Mouse (Mus musculus): ENCODE measurements around the gene Espl1. TPM values are rescaled to one million over a fixed set of nuclear protein-coding genes. Genes with fewer than 3 reads are reported as not detected.

Espl1 gene
- total and polyA plus RNA-seq, 2 experiments = 0.09 to 0.11 TPM

GRCm38 (mm10) chr15:102265548-102265947 is 30.5 kb upstream of the Espl1 start:
- no peak for DNase-seq (ENCODE audit: extremely low read depth, low read depth, low spot score)
- WGBS = 87% methylated on average over 5 of the region's 5 CpGs
- TF ChIP-seq CTCF (IDR thresholded peaks at IDR 0.05; ENCODE audit: low read depth, low read length) (no peak; the same call in 1 of the 2 replicates), POLR2A (IDR thresholded peaks at IDR 0.05; ENCODE audit: extremely low read depth, insufficient read depth, low read length) (no peak)
- Histone ChIP-seq H3K79me2 (ENCODE audit: control insufficient read depth, insufficient read depth, low read length) (no peaks in the 10 kb centered on the region), H3K27me3 (ENCODE audit: control insufficient read depth, insufficient read depth, low read length) (peaks cover under 1% of the 10 kb centered on the region; the same call in 1 of the 2 replicates), H3K4me3 (ENCODE audit: insufficient read depth, low read depth, low read length) (no peak overlapping the region), H3K9ac (ENCODE audit: low read depth, low read length) (no peak overlapping the region), H3K36me3 (ENCODE audit: control insufficient read depth, insufficient read depth, low read length) (no peaks in the 10 kb centered on the region), H3K4me1 (ENCODE audit: control insufficient read depth, insufficient read depth, low read length) (no peaks in the 10 kb centered on the region), H3K27ac (replicated peaks; ENCODE audit: insufficient read depth, low read depth, low read length) (no peak overlapping the region)

GRCm38 (mm10) chr15:102270274-102270960 is 25.6 kb upstream of the Espl1 start, which contains the start of gene Gm9918:
Gene Gm9918, plus strand, starts transcription at chr15:102270563.
- Histone ChIP-seq H3K4me3 (ENCODE audit: insufficient read depth, low read depth, low read length) (no peak within 1 kb of the TSS), H3K9ac (ENCODE audit: low read depth, low read length) (no peak within 1 kb of the TSS), H3K36me3 (ENCODE audit: control insufficient read depth, insufficient read depth, low read length) (no peaks in the 10 kb centered on the region), H3K27ac (replicated peaks; ENCODE audit: insufficient read depth, low read depth, low read length) (no peak within 1 kb of the TSS), H3K27me3 (ENCODE audit: control insufficient read depth, insufficient read depth, low read length) (peaks cover 4% of the 10 kb centered on the region; the same call in 1 of the 2 replicates), H3K79me2 (ENCODE audit: control insufficient read depth, insufficient read depth, low read length) (no peaks in the 10 kb centered on the region), H3K4me1 (ENCODE audit: control insufficient read depth, insufficient read depth, low read length) (no peaks in the 10 kb centered on the region)
- TF ChIP-seq POLR2A (IDR thresholded peaks at IDR 0.05; ENCODE audit: extremely low read depth, insufficient read depth, low read length) (no peak), CTCF (IDR thresholded peaks at IDR 0.05; ENCODE audit: low read depth, low read length) (no peak)
- DNase-seq (ENCODE audit: extremely low read depth, low read depth, low spot score) = no peak
- WGBS = 40% methylated on average over 21 of the region's 21 CpGs

GRCm38 (mm10) chr15:102271441-102271840 is 24.6 kb upstream of the Espl1 start:
- WGBS = 44% methylated on average over 3 of the region's 3 CpGs
- no peak overlapping the region for H3K9ac ChIP-seq (ENCODE audit: low read depth, low read length)
- no peak overlapping the region for H3K4me3 ChIP-seq (ENCODE audit: insufficient read depth, low read depth, low read length)
- TF ChIP-seq CTCF (IDR thresholded peaks at IDR 0.05; ENCODE audit: low read depth, low read length) = no peak
- no peak for TF ChIP-seq POLR2A (IDR thresholded peaks at IDR 0.05; ENCODE audit: extremely low read depth, insufficient read depth, low read length)
- H3K27me3 ChIP-seq (ENCODE audit: control insufficient read depth, insufficient read depth, low read length) = peaks cover 4% of the 10 kb centered on the region; the same call in 1 of the 2 replicates
- H3K36me3 ChIP-seq (ENCODE audit: control insufficient read depth, insufficient read depth, low read length) = no peaks in the 10 kb centered on the region
- DNase-seq (ENCODE audit: extremely low read depth, low read depth, low spot score) = no peak
- no peaks in the 10 kb centered on the region for H3K79me2 ChIP-seq (ENCODE audit: control insufficient read depth, insufficient read depth, low read length)
- no peaks in the 10 kb centered on the region for H3K4me1 ChIP-seq (ENCODE audit: control insufficient read depth, insufficient read depth, low read length)
- H3K27ac ChIP-seq (replicated peaks; ENCODE audit: insufficient read depth, low read depth, low read length) = no peak overlapping the region

GRCm38 (mm10) chr15:102273982-102274716 is 21.9 kb upstream of the Espl1 start:
- H3K36me3 ChIP-seq (ENCODE audit: control insufficient read depth, insufficient read depth, low read length) = no peaks in the 10 kb centered on the region
- TF ChIP-seq POLR2A (IDR thresholded peaks at IDR 0.05; ENCODE audit: extremely low read depth, insufficient read depth, low read length) (no peak), CTCF (IDR thresholded peaks at IDR 0.05; ENCODE audit: low read depth, low read length) (no peak)
- no peak overlapping the region for H3K27ac ChIP-seq (replicated peaks; ENCODE audit: insufficient read depth, low read depth, low read length)
- 77% methylated on average over 6 of the region's 6 CpGs for WGBS
- no peak overlapping the region for H3K4me3 ChIP-seq (ENCODE audit: insufficient read depth, low read depth, low read length)
- DNase-seq (ENCODE audit: extremely low read depth, low read depth, low spot score) = no peak
- H3K79me2 ChIP-seq (ENCODE audit: control insufficient read depth, insufficient read depth, low read length) = no peaks in the 10 kb centered on the region
- H3K27me3 ChIP-seq (ENCODE audit: control insufficient read depth, insufficient read depth, low read length) = peaks cover 4% of the 10 kb centered on the region; the same call in 1 of the 2 replicates
- H3K4me1 ChIP-seq (ENCODE audit: control insufficient read depth, insufficient read depth, low read length) = no peaks in the 10 kb centered on the region; the same call in 1 of the 2 replicates
- H3K9ac ChIP-seq (ENCODE audit: low read depth, low read length) = no peak overlapping the region

- Histone ChIP-seq H3K36me3 (ENCODE audit: control insufficient read depth, insufficient read depth, low read length) (peaks cover 4% of the 10 kb centered on the region; the same call in 1 of the 2 replicates), H3K79me2 (ENCODE audit: control insufficient read depth, insufficient read depth, low read length) (peaks cover 10% of the 10 kb centered on the region; the same call in 1 of the 2 replicates), H3K4me1 (ENCODE audit: control insufficient read depth, insufficient read depth, low read length) (peaks cover 4% of the 10 kb centered on the region), H3K9ac (ENCODE audit: low read depth, low read length) (peak overlapping the region; percentile 24; the same call in 1 of the 2 replicates), H3K27me3 (ENCODE audit: control insufficient read depth, insufficient read depth, low read length) (no peaks in the 10 kb centered on the region), H3K27ac (replicated peaks; ENCODE audit: insufficient read depth, low read depth, low read length) (peak overlapping the region; percentile 77; the same call in 1 of the 2 replicates), H3K4me3 (ENCODE audit: insufficient read depth, low read depth, low read length) (peak overlapping the region; percentile 98)
- TF ChIP-seq CTCF (IDR thresholded peaks at IDR 0.05; ENCODE audit: low read depth, low read length) (no peak), POLR2A (IDR thresholded peaks at IDR 0.05; ENCODE audit: extremely low read depth, insufficient read depth, low read length) (no peak)
- DNase-seq (ENCODE audit: extremely low read depth, low read depth, low spot score) = no peak
- 27% methylated on average over 7 of the region's 7 CpGs for WGBS
Observed at GRCm38 (mm10) chr15:102278726-102279091, 17.4 kb upstream of the Espl1 start.

All from liver, adult 2 months (tissue).